Mouse (Mus musculus): Measurements from ENCODE around the gene Wipf1. TPM values are rescaled to one million over a fixed set of nuclear protein-coding genes. Genes with fewer than 3 reads are reported as not detected.

Gene Wipf1
- polyA plus RNA-seq, 1 experiment from 2014 or later, result 7.5 TPM

DNA sequence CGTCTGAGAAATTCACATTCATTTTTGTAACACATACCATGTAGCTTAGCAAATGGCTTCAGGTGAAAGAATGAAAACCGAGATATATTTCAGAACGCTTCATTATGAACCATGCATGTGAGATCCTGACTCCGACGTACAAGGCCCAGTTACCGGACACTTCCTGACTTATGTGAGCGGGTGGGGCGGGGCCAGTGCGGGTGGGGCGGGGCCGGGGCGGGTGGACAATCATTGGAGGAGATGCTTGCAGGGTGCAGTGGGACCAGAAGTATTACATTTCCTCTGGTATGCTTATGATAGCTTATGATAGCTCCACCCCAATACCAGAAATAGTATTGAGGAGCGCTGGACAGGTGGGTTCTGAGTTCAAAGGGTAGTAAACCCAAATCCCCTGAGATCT lies 74.9 kb downstream of the Wipf1 start:
- Histone ChIP-seq H3K36me3 (replicated peaks) (no peaks in the 10 kb centered on the region), H3K27me3 (ENCODE audit: poor library complexity, severe bottlenecking) (no peaks in the 10 kb centered on the region), H3K4me3 (no peak overlapping the region), H3K9me3 (no peaks in the 10 kb centered on the region), H3K27ac (no peak overlapping the region), H3K4me1 (peaks cover 15% of the 10 kb centered on the region)
- WGBS, result 92% methylated on average over 13 of the region's 13 CpGs
- no peak for DNase-seq (ENCODE audit: extremely low spot score, low spot score)

DNA sequence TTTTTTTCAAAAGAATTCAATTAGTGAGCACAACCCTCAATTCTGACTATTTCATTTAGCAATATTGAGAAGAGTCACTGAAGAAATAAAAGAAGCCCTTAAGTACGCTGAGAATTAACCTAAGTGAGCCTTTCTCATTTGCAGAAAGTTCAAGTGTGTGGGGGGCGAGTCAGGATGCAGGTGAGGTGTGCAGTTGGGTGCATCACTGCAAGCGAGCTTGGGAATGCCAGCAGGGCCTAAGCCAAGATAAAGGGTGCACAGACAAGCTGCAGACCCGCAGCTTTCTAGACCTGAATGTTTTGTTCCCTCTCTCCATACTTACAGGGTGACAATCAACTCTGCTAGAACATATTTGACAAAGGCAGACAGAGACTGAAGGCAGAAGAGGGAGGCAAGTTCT lies 75.3 kb downstream of the Wipf1 start:
- H3K4me3 ChIP-seq, result no peak overlapping the region
- DNase-seq (ENCODE audit: extremely low spot score, low spot score), result no peak
- WGBS, result 86% methylated on average over 4 of the region's 4 CpGs
- H3K4me1 ChIP-seq, result peaks cover 18% of the 10 kb centered on the region
- H3K36me3 ChIP-seq (replicated peaks), result no peaks in the 10 kb centered on the region
- H3K27me3 ChIP-seq (ENCODE audit: poor library complexity, severe bottlenecking), result no peaks in the 10 kb centered on the region
- H3K27ac ChIP-seq, result no peak overlapping the region
- H3K9me3 ChIP-seq, result no peaks in the 10 kb centered on the region

DNA sequence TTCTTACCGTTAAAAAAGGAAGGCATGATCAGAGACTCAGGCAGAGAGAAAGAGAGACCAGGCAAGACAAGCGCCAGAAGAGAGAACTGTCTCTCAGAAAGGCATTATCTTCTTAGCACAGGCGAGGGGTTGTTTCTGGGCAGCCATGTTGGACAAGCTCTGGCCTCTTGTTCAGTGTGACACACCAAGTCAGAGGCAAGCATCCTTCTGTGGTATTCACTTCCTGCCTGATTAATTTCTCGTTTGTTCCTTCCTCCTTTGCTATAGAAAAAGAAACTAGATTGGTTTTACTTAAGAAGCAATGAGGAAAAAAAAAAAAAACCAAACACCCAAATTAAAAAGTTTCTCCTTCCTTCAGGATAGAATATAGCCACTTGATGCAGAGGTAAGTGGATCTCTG lies 75.8 kb downstream of the Wipf1 start:
- no peak for DNase-seq (ENCODE audit: extremely low spot score, low spot score)
- Histone ChIP-seq H3K9me3 (no peaks in the 10 kb centered on the region), H3K27me3 (ENCODE audit: poor library complexity, severe bottlenecking) (no peaks in the 10 kb centered on the region), H3K36me3 (replicated peaks) (no peaks in the 10 kb centered on the region), H3K27ac (no peak overlapping the region), H3K4me3 (no peak overlapping the region), H3K4me1 (peaks cover 21% of the 10 kb centered on the region)
- WGBS, result 78% methylated on average over 4 of the region's 4 CpGs

DNA sequence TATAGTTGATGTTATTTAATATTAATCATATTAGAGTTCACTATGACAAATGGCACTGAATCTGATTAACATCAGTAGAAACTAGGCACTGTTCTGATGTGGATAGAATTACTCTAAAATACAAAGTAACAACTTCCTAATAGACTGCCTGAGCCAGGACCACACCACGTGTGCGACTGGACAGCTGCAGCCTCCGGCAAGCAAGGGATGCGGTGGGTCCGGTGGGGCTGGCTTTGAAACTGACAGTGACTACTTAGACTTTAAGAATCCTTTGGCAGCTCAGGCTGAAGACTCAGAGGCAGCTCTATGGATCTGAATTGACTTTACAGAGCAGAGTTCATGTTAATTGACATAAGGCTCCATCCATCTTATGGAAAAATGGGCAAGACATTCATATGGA lies 76.4 kb downstream of the Wipf1 start:
- H3K4me3 ChIP-seq, result no peak overlapping the region
- peaks cover 21% of the 10 kb centered on the region for H3K4me1 ChIP-seq
- H3K36me3 ChIP-seq (replicated peaks), result no peaks in the 10 kb centered on the region
- H3K9me3 ChIP-seq, result no peaks in the 10 kb centered on the region
- H3K27me3 ChIP-seq (ENCODE audit: poor library complexity, severe bottlenecking), result no peaks in the 10 kb centered on the region
- no peak overlapping the region for H3K27ac ChIP-seq
- DNase-seq (ENCODE audit: extremely low spot score, low spot score), result no peak
- WGBS, result 92% methylated on average over 5 of the region's 5 CpGs

DNA sequence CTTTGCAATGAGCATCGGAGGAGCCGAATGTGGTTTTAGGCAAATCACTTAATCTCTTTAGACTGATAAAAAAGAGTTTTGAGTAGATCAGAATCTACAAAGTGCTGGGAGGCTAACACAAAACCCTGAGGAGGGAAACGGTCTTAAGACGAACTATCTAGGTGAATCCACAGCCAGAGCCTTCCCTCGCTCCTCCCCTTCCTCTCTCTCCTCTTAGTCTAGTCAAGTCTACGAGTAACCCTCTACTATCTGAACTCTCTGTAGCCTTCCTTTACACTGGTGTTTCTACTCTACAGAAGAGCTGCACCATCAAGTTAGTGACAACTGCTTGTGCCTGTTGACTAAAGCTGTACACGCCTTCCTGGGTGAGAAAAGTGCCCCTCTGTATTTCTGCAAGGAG lies 77.0 kb downstream of the Wipf1 start:
- WGBS, result 77% methylated on average over 7 of the region's 7 CpGs
- no peaks in the 10 kb centered on the region for H3K9me3 ChIP-seq

DNA sequence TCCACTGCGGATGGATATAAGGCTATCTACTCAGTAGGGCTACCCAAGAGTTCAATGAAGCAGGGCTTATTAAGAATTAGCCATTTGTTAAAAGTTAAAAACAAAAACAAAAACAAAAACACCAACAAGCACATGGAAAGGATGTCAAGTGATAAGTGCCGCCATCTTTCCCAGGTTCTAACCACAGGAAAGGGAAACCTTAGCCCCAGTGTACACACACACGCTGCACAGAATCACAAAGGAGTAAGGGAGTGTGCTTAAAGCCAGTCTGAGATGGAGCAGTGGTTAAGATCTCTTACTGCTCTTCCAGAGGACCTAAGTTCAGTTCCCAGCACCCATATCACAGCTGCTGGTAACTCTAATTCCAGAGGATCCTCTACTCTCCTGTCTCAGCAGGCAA lies 78.0 kb downstream of the Wipf1 start:
- Histone ChIP-seq H3K27ac (no peak overlapping the region), H3K27me3 (ENCODE audit: poor library complexity, severe bottlenecking) (no peaks in the 10 kb centered on the region), H3K9me3 (no peaks in the 10 kb centered on the region), H3K4me1 (peaks cover 21% of the 10 kb centered on the region), H3K4me3 (no peak overlapping the region), H3K36me3 (replicated peaks) (peaks cover 8% of the 10 kb centered on the region)
- 91% methylated on average over 3 of the region's 3 CpGs for WGBS
- DNase-seq (ENCODE audit: extremely low spot score, low spot score), result no peak

More for the DNA sequence above, 77.0 kb downstream of the Wipf1 start:
- Histone ChIP-seq H3K27me3 (ENCODE audit: poor library complexity, severe bottlenecking) (no peaks in the 10 kb centered on the region), H3K36me3 (replicated peaks) (no peaks in the 10 kb centered on the region), H3K27ac (no peak overlapping the region), H3K4me3 (no peak overlapping the region), H3K4me1 (peaks cover 21% of the 10 kb centered on the region)
- DNase-seq (ENCODE audit: extremely low spot score, low spot score), result no peak

DNA sequence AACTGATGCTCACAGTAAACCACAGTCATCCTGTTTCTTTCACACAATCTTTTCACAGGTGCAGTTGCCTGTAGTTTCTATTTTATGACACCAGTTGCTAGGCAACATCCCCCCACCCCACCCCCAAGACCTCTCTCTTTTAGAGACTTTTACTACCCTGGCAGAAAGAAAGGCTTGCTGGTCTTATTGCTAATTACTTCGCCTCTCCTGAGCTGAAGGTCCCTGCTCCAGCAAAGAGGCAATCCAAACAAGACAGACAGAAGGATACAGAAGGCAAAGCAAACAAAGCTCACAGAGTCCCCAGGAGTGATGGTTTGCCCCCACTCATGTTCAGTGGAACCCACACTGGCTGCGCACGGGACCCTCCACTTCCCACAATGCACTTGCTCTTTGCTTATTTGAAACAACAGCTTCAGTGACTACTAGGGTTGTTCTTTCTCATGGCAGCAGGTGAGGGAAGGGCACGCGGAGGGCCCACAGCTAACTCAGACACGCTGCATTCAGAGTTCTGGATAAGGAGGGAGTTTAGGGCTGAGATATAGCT lies 79.3 kb downstream of the Wipf1 start:
- peak overlapping the region; percentile 74 for H3K27ac ChIP-seq
- DNase-seq (ENCODE audit: extremely low spot score, low spot score), result no peak
- H3K36me3 ChIP-seq (replicated peaks), result peaks cover 10% of the 10 kb centered on the region
- peaks cover 21% of the 10 kb centered on the region for H3K4me1 ChIP-seq
- WGBS, result 68% methylated on average over 6 of the region's 6 CpGs
- H3K9me3 ChIP-seq, result no peaks in the 10 kb centered on the region
- H3K4me3 ChIP-seq, result no peak overlapping the region
- no peaks in the 10 kb centered on the region for H3K27me3 ChIP-seq (ENCODE audit: poor library complexity, severe bottlenecking)

DNA sequence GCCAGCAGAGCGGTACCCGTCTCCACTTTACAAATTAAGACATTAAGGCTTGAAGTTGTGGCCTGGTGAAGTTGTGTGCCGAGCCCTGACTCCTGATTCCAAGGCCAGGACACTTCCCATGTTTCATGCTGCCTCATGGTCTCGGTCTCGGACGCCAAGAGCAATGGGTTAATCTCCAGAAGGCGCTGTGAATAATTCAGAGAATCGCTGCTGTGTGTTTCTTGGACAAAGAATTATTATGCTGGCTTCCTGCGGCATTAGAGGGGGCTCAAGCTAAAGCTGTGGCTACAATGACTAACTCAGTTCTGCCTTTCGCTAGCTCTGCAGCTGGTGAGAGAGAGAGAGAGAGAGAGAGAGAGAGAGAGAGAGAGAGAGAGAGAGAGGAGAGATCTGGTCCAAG lies 85.5 kb downstream of the Wipf1 start:
- WGBS, result 86% methylated on average over 10 of the region's 10 CpGs
- H3K4me1 ChIP-seq, result peaks cover 9% of the 10 kb centered on the region
- no peak for DNase-seq (ENCODE audit: extremely low spot score, low spot score)
- peaks cover 41% of the 10 kb centered on the region for H3K36me3 ChIP-seq (replicated peaks)
- no peaks in the 10 kb centered on the region for H3K27me3 ChIP-seq (ENCODE audit: poor library complexity, severe bottlenecking)
- no peak overlapping the region for H3K4me3 ChIP-seq
- H3K27ac ChIP-seq, result no peak overlapping the region
- H3K9me3 ChIP-seq, result no peaks in the 10 kb centered on the region

DNA sequence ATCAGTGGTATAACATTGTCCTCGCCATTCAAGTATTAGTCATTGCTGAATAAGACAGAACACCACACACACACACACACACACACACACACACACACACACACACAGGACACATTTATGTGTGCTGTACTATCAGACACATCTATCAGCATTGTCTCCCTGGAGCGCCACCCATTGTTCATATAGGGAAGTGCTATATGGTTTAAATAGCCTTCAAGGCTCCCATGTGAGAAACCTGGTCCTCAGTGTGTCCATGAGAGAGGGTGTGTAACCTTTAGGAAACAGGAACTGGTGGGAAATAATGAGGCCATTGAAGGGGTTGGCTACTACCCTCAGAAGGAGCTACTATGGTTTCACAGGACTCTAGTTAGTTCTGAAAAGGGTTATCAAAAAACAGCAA lies 87.5 kb downstream of the Wipf1 start:
- no peak for DNase-seq (ENCODE audit: extremely low spot score, low spot score)
- no peaks in the 10 kb centered on the region for H3K9me3 ChIP-seq
- H3K36me3 ChIP-seq (replicated peaks), result peaks cover 51% of the 10 kb centered on the region
- 69% methylated on average over 2 of the region's 2 CpGs for WGBS
- peaks cover 14% of the 10 kb centered on the region for H3K4me1 ChIP-seq
- no peak overlapping the region for H3K27ac ChIP-seq
- H3K27me3 ChIP-seq (ENCODE audit: poor library complexity, severe bottlenecking), result no peaks in the 10 kb centered on the region
- no peak overlapping the region for H3K4me3 ChIP-seq

DNA sequence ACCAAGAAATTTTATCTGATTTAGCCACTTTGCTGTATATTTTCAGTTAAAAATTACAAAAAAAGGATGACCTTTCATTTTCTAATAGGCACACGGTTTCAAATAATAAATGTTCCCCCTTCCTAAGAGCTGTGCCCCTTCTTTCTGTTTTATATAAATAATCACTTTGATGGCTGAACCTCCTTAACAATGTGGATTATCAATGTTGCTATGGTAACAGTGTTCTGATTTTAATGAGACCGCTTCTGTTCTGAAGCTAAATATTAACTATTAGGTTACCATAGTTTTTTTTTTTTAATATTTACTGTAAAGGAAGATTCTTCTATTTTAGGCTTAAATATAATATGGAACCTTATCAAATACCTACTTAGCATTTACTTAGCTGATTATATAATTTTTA lies 89.2 kb downstream of the Wipf1 start:
- no peak for DNase-seq (ENCODE audit: extremely low spot score, low spot score)
- H3K4me1 ChIP-seq, result peaks cover 17% of the 10 kb centered on the region
- H3K36me3 ChIP-seq (replicated peaks), result peaks cover 60% of the 10 kb centered on the region
- no peak overlapping the region for H3K4me3 ChIP-seq
- H3K9me3 ChIP-seq, result no peaks in the 10 kb centered on the region
- no peak overlapping the region for H3K27ac ChIP-seq
- 74% methylated on average over 2 of the region's 2 CpGs for WGBS
- H3K27me3 ChIP-seq (ENCODE audit: poor library complexity, severe bottlenecking), result no peaks in the 10 kb centered on the region

DNA sequence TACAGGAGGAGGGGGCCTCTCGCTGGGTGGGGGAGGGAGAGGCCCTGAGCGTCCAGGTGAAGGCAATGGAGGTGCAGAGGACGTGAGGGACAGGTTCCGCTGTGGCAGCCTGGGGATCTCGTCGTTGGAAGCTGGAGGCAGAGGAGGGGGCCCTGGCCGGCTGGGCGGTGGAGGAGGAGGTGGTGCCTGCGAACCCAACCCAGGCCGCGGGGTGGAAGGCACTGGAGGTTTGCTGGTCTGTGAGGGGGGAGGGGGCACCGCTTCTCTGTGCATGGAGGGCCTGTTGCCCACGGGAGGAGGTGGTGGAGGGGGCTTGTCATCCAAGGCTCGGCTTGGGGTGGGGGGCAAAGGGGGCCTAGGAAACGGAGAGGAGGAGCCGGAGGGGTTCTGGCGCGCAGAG lies 92.6 kb downstream of the Wipf1 start:
- DNase-seq (ENCODE audit: extremely low spot score, low spot score), result no peak
- Histone ChIP-seq H3K4me1 (peaks cover 21% of the 10 kb centered on the region), H3K27ac (peak overlapping the region; percentile 51; the same call in 1 of the 2 replicates), H3K27me3 (ENCODE audit: poor library complexity, severe bottlenecking) (no peaks in the 10 kb centered on the region), H3K36me3 (replicated peaks) (peaks cover 64% of the 10 kb centered on the region), H3K4me3 (no peak overlapping the region), H3K9me3 (no peaks in the 10 kb centered on the region)
- WGBS, result 42% methylated on average over 18 of the region's 18 CpGs

DNA sequence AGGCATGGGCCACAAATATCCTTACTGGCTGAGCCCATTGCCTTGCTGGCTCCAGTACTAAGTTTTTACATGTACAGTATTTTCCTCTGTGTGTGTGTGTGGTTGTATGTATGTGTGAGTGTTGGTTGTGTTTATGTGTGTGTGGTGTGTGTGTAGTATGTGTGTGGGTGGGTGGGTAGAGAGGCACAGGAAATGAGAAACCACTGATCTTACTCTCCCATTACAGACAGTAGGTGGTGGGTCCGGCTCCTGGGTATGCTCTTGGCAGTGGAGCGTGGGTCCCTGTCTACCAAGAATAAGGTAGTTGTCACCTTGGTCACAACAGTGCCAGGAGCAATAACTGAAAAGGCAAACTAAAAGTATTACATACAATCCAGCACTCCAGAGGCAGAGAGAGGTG lies 93.7 kb downstream of the Wipf1 start:
- peaks cover 73% of the 10 kb centered on the region for H3K36me3 ChIP-seq (replicated peaks)
- no peak for DNase-seq (ENCODE audit: extremely low spot score, low spot score)
- 88% methylated on average over 2 of the region's 2 CpGs for WGBS
- no peaks in the 10 kb centered on the region for H3K9me3 ChIP-seq
- peaks cover 26% of the 10 kb centered on the region for H3K4me1 ChIP-seq
- H3K27me3 ChIP-seq (ENCODE audit: poor library complexity, severe bottlenecking), result no peaks in the 10 kb centered on the region
- no peak overlapping the region for H3K27ac ChIP-seq
- H3K4me3 ChIP-seq, result no peak overlapping the region

DNA sequence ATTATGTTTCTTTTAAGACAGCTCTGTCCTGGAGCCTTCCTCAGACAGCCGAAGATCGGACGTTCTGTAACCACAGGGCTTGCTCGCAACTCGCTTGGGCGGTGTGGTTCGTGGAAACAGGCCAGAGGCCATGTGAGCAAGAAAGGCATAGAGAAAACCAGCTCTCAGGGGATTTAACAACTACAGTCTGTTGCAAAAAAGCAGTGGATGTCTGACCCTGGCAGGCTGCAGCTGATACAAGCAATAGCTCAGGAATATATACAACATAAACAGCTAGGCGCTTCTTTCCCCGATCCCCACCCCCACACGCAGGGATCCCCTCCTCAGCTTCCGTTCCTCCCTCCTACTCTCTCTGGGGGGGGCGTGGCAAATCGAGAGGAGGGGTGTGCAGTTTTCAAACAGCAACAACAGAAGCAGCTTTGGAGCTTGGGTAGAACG lies 97.6 kb downstream of the Wipf1 start:
- Histone ChIP-seq H3K4me3 (peak overlapping the region; percentile 25), H3K36me3 (replicated peaks) (peaks cover 48% of the 10 kb centered on the region), H3K27me3 (ENCODE audit: poor library complexity, severe bottlenecking) (no peaks in the 10 kb centered on the region), H3K4me1 (peaks cover 12% of the 10 kb centered on the region), H3K27ac (peak overlapping the region; percentile 54), H3K9me3 (no peaks in the 10 kb centered on the region)
- DNase-seq (ENCODE audit: extremely low spot score, low spot score), result no peak
- 31% methylated on average over 14 of the region's 14 CpGs for WGBS
